Mouse (Mus musculus) gastrocnemius, postnatal 4 days (tissue): ENCODE measurements around the gene Ankfy1. TPM values are rescaled to one million over a fixed set of nuclear protein-coding genes. Genes with fewer than 3 reads are reported as not detected.
A peak's percentile ranks its signal among the peaks of the same experiment; 100 is the strongest.
"Not testable (repeated sequence)": the region's sequence is repeated elsewhere in the genome, so short reads cannot be mapped to it uniquely, and the experiment has no call there.

Experiments used
- DNase-seq, 2 experiments: peaks; one replicate each; pipeline ENCODE4 v3.0.0; 2021 to 2022; ENCODE audit warnings: low spot score in 2 of 2, mixed read lengths in 2 of 2
- long read RNA-seq, 2 experiments: library from polyadenylated mRNA; stranded (forward); transcript quantifications; one replicate each; pipeline ENCODE4 v2.0.0; 2021
- total RNA-seq, 2 experiments: library from RNA; stranded (reverse); gene quantifications; 2 replicates each; pipeline ENCODE4 v1.2.3; 2021

Ankfy1 gene
- 10 to 100 TPM; 30.7 to 31.2 TPM for total RNA-seq
- long read RNA-seq, experiment 1, full-length matches to known transcripts: 6 of 17 reads
- long read RNA-seq, experiment 1, partial matches to known transcripts: 3 of 17 reads
- long read RNA-seq, experiment 1, other reads (novel, unspliced or antisense): 8 of 17 reads
- long read RNA-seq, experiment 2, full-length matches to known transcripts: 13 of 23 reads
- long read RNA-seq, experiment 2, partial matches to known transcripts: 5 of 23 reads
- long read RNA-seq, experiment 2, other reads (novel, unspliced or antisense): 5 of 23 reads

- peak; percentile 87 to 97 for DNase-seq
These were observed at the start of gene Ankfy1 for GRCm38 (mm10) chr11:72689551-72690510. TSS of gene Ankfy1 (plus strand) at chr11:72690006.

GRCm38 (mm10) chr11:72642730-72643129 is 47.1 kb upstream of the Ankfy1 start:
- no peak for DNase-seq

GRCm38 (mm10) chr11:72645386-72645785 is 44.4 kb upstream of the Ankfy1 start:
- no peak for DNase-seq

GRCm38 (mm10) chr11:72650347-72650746 is 39.5 kb upstream of the Ankfy1 start:
- no peak for DNase-seq

GRCm38 (mm10) chr11:72659918-72660317 is 29.9 kb upstream of the Ankfy1 start:
- no peak for DNase-seq

DNA sequence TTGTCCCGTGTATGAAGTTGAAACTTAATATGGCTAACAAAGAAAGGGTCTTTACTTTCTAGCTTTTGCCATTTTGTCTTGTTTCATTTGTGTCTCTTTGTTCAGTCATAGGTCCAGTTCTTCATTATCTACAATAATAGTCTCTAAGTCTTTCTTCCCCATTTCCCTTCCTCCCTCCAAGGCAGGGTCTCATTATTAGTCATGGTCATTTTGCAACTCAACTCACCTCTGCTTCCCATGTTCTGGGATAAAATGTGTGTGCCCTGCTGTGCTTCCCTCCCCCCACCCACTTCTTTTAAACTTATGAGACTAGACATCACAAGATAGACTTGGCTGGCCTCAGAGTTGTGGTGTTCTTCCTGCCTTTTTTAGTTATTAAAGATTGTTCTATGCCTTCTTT is 29.4 kb upstream of the Ankfy1 start:
- DNase-seq: no peak

DNA sequence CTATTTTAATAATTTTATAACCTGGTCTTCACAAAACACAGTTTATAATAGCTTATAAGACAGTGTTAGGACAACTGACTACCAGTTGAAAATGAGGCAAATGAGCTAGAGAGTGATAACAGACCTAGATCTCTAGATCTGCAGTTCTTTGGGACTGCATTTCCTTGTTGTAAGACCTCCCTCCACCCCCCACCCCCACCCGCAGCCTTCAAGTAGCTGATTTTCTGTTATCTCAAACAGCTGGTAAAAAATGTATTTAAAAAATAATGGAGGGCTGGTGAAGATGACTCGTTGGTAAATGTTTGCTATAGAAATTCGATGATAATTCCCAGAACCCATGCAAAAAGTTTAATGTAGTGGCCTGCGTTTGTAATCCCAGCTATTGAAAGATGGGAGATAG is 25.2 kb upstream of the Ankfy1 start:
- no peak for DNase-seq

DNA sequence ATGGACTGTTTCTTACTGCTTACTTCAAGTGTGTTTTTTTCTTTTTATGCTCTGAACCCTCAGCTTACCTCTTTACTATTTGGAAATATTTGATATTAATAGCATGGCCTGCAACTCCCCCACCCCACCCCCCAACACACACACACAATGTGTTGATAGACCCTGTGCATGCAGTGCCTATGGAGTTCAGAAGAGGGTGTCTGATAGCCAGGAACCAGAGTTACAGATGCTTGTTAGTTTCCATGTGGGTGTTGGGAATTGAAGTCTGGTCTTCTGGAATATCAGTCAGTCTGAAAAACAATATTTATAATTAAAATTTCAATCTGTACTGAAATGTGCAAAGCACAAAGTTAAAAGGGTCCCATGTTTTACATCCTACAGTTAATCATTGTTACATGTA is 19.2 kb upstream of the Ankfy1 start:
- DNase-seq: no peak

DNA sequence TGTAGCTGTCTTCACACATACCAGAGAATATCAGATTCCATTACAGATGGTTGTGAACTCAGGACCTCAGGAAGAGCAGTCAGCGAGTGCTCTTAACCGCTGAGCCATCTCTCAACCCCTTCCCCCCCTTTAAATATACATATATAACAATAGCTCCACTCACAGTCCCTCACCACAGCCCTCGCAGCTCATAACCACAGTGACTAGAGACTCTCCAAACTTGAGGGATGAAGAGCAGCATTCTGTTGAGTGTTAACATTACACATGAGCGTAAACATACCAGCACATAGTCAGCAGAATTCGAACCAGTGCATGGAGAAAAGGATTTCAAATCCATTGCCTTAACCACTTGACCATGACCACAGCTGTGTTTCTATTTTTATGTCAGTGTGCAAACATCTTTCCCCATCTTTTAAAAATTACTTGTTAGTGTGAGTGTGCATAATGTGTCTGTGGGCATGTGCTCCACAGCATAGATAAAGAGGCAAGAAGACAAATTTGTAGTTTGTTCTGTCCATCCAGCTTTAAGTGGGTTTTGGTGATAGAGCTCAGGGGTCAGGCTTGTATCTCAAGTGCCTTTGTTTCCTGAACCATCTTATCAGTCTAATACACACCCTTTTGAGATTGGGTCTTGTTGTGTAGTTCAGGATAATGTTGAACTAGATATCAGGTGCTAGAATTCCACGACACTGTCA is 18.4 kb upstream of the Ankfy1 start:
- no peak for DNase-seq

- DNase-seq: no peak
These were observed 17.4 kb upstream of the Ankfy1 start for GRCm38 (mm10) chr11:72672438-72672837.

DNA sequence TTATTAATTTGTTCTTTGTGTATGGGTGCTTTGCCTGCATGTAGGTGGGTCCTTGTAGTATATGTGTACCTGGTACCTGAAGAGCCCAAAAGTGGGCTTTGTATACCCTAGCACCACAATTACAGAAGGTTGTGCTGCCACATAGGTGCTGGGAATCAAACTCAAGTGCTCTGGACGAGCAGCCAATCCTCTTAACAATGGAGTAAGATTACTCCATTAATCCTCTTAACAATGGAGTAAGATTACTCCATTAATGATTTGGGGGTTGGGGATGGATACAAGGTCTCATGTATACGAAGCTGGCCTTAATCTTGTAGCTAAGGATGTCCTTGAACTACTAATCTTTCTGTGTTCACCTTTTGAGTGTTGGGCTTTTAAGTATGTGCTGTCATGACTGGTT is 14.5 kb upstream of the Ankfy1 start:
- no peak for DNase-seq

GRCm38 (mm10) chr11:72680726-72681125 is 9.1 kb upstream of the Ankfy1 start:
- no peak for DNase-seq

DNA sequence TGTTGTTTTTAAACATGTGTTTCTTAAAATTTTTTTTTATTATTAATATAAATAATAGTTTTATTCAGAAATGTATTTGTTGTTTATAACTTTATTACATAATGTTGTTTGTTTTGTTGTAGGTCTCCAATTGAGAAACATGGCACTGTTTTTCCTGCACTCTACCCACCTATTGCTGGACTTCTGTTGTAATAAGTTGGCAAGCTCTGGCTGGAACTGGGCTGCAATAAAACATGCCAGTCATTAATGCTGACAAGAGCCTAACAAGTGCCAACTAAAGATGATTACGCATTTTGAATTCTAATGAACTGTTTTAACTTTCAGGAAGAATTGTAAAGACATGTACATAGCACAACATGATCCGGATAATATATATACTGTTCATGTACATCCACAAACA is 6.4 kb upstream of the Ankfy1 start:
- DNase-seq: no peak

GRCm38 (mm10) chr11:72686697-72687096 is 3.1 kb upstream of the Ankfy1 start:
- DNase-seq: no peak

DNA sequence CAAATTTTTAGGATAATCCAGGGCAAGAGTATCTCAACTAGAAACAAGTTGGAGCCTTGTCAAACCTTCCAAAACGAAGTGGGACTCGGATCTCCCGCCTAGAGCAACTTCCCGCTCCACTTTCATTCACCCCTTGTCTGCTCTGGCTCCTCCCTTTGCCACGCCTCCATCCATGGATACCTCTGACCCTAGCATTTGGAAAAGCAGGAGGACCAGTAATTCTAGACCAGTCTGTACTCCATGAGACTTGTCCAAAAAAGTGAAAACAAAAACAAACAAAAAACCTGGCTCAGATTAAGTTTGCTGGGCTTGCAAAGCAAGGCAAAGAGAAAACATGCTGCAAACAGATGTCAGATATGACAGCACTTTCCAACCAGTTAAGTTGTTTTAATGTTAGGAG is 1.6 kb upstream of the Ankfy1 start:
- DNase-seq: no peak

GRCm38 (mm10) chr11:72689115-72689514 is 691 bp upstream of the Ankfy1 start:
- no peak for DNase-seq

DNA sequence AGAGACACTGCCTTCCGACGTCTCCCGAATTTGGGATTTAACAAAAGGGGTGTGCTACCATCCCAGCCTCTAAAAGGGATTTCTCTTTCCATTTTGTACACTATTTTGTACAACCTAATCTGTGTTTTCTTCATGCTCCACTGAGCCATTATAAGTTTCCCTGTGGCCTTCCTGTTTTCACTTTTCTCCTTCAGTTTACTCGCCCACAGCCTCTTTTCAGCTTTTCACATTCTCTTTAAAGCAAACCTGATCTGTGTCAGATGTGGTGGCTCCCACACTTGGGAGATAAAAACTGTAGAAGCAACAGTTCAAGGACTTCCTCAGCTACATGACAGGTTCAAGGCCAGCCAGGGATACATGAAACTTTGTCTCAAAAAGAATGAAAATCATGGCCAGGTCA is 2.5 kb downstream of the Ankfy1 start:
- DNase-seq: no peak

GRCm38 (mm10) chr11:72695025-72695424 is 5.2 kb downstream of the Ankfy1 start:
- no peak for DNase-seq

GRCm38 (mm10) chr11:72696368-72696971 is 6.7 kb downstream of the Ankfy1 start:
- DNase-seq: no peak

DNA sequence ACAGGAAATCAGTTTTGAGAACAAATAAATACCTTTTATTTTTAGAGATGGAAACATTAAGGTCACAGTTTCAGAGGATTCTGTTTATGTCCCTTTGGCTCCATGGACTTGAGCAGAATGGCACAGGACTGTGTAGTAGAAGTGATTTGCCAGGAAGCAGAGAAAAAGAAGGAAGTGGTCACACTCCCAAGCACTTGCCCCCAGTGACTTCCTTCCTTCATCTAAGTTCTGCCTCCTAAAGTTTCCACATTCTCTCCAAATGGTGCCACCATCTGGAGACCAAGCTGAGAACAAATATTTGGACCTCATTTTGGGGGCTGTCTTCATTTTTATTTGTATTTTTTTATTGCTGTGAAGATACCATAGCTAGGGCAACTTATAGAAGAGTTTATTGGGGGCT is 7.5 kb downstream of the Ankfy1 start:
- DNase-seq: no peak

GRCm38 (mm10) chr11:72705111-72705510 is 15.3 kb downstream of the Ankfy1 start:
- DNase-seq: not testable (repeated sequence)
